Mouse (Mus musculus) adrenal gland, adult 2 months (tissue): ENCODE measurements around the gene Mfap3. TPM values are rescaled to one million over a fixed set of nuclear protein-coding genes. Genes with fewer than 3 reads are reported as not detected.

ENCODE experiments used
- polyA plus RNA-seq: library from polyadenylated mRNA; depleted of rRNA; stranded (reverse); fragments of >200 nt; gene quantifications from 2 replicates; pipeline ENCODE4 v1.2.3, GENCODE M21; 2012; rRNA removed
- total RNA-seq, 2 experiments: library from RNA; stranded (reverse); gene quantifications; 2 replicates each; pipeline ENCODE4 v1.2.3; 2021

Mfap3 gene
- total and polyA plus RNA-seq, 3 experiments: 6.7 to 26.3 (median 22.3) TPM

Other genes with a start within 250 kb of the Mfap3 start
- gene Fam114a2, start within 50 bp of the Mfap3 start, total RNA-seq: 10 to 100 TPM; 62.1 to 66.5 TPM
- gene Fam114a2, start within 50 bp of the Mfap3 start, polyA plus RNA-seq: 18.1 and 22.7 TPM in 2 replicates
- 10 to 100 TPM; 50.2 to 54.5 TPM for gene Galnt10, start 126.8 kb downstream of the Mfap3 start, total RNA-seq
- 23.7 and 33.8 TPM in 2 replicates for gene Galnt10, start 126.8 kb downstream of the Mfap3 start, polyA plus RNA-seq